Mouse (Mus musculus): ENCODE data around the gene Rbm4b. TPM values are rescaled to one million over a fixed set of nuclear protein-coding genes. Genes with fewer than 3 reads are reported as not detected.
"Not testable (repeated sequence)": the region's sequence is repeated elsewhere in the genome, so short reads cannot be mapped to it uniquely, and the experiment has no call there.

Rbm4b gene
- polyA plus RNA-seq, 1 experiment from 2014 or later: 136 TPM

DNA sequence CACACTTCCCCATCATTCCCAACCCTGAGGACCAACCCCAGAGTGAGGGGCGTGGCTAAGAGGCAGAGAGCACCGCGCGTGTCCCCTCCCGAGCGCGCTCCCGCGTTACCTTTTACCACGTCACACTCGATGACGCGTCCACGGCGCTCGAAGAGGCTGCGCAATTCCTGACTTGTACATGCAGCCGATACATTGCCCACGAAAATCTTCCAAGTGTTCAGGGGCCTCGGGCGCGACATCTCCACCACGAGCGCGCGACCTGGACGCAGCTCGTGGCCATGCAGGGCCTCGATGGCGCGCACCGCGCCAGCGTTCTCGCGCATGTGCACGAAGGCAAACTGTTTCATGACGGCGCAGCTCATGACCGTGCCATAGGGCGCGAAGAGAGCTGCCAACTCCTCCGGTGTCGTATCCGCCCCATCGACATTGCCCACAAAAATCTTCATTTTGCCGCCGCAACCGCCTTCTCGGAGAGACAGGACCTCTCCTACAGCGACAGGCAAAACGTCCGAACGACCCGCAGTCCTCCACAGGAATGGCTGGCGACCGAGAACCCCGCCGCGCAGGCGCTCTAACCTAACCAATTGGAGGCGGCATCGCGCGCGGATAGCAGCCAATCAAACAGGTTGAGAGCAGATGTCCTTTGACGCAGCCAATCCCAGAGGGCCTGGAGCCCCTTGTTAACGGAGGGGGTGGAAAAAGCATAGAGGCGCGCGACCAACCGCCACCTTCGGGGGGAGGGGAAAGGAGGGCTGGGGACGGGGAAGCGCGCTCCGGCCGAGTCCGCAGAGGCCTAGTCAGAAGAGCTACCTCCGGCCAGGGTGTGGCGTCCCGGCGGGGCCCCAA, 55.0 kb downstream of the Rbm4b start, which contains the start of the genes Gm21992 and Rbm14:
TSS of gene Gm21992 (minus strand) at position 550 of the 846 bp plus-strand sequence.
TSS of gene Rbm14 (minus strand) at position 572 of the 846 bp plus-strand sequence.
- Histone ChIP-seq H3K4me3 (replicated peaks; ENCODE audit: low read length) (peak within 1 kb of the TSS; percentile 79), H3K9ac (peak within 1 kb of the TSS; percentile 79), H3K27ac (peak within 1 kb of the TSS; percentile 91), H3K36me3 (replicated peaks; ENCODE audit: control insufficient read depth, insufficient read depth) (no peaks in the 10 kb centered on the region), H3K4me2 (replicated peaks) (peak within 1 kb of the TSS; percentile 93), H3K27me3 (ENCODE audit: control insufficient read depth, insufficient read depth, low read length) (no peaks in the 10 kb centered on the region), H3K4me1 (replicated peaks; ENCODE audit: control insufficient read depth, insufficient read depth, low read length) (peaks cover 28% of the 10 kb centered on the region), H3K9me3 (ENCODE audit: control insufficient read depth, low read length) (no peaks in the 10 kb centered on the region)
- under 1% methylated on average over 83 of the region's 83 CpGs for WGBS
- DNase-seq (ENCODE audit: low spot score) (peak; percentile 97), ATAC-seq (ENCODE audit: low FRiP score) (peak; percentile 98)

DNA sequence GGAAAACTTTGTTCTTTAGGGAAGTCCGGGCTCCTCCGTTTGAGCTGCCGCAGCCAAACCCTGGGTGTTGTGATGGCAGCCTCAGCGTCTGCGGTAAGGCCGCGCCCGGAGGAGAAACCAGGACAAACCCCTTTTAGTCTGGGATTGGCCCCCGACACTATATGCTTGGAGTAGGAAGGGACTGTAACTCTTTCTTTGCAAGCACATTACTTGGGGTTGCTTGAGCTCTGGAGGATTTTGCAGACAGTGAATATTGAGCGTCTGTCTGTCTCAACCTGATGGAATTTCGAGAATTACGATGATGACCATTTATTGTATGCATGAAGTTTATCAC, 55.6 kb downstream of the Rbm4b start:
- Histone ChIP-seq H3K36me3 (replicated peaks; ENCODE audit: control insufficient read depth, insufficient read depth) (no peaks in the 10 kb centered on the region), H3K27ac (peak overlapping the region; percentile 91), H3K27me3 (ENCODE audit: control insufficient read depth, insufficient read depth, low read length) (no peaks in the 10 kb centered on the region), H3K9ac (peak overlapping the region; percentile 79), H3K9me3 (ENCODE audit: control insufficient read depth, low read length) (no peaks in the 10 kb centered on the region), H3K4me2 (replicated peaks) (peak overlapping the region; percentile 93), H3K4me1 (replicated peaks; ENCODE audit: control insufficient read depth, insufficient read depth, low read length) (peaks cover 28% of the 10 kb centered on the region), H3K4me3 (replicated peaks; ENCODE audit: low read length) (peak overlapping the region; percentile 79)
- ATAC-seq (ENCODE audit: low FRiP score): peak; percentile 46; the same call in 1 of the 2 replicates
- DNase-seq (ENCODE audit: low spot score): no peak
- 5% methylated on average over 12 of the region's 12 CpGs for WGBS

DNA sequence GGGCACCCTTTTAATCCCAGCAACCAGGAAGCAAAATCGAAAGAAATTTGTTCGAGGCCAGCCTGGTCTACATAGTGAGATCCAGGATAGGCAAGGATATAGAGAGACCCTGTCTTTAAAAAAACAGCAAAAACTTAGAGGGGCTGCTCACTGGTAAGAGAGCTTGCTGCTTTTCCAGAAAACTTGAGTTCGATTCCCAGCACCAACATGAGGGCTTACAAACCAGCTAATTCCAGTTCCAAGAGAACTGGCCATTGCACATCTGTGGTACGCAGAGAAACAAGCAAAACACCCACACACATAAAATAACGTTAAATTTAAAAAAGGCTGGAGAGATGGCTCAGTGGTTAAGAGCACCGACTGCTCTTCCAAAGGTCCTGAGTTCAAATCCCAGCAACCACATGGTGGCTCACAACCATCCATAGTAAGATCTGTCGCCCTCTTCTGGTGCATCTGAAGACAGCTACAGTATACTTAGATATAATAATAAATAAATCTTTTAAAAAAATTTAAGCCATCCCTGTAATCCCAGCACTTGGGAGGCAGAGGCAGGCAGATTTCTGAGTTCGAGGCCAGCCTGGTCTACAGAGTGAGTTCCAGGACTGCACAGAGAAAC, 56.1 kb downstream of the Rbm4b start:
- peak overlapping the region; percentile 79 for H3K4me3 ChIP-seq (replicated peaks; ENCODE audit: low read length)
- H3K4me1 ChIP-seq (replicated peaks; ENCODE audit: control insufficient read depth, insufficient read depth, low read length): peaks cover 28% of the 10 kb centered on the region
- not testable (repeated sequence) for DNase-seq (ENCODE audit: low spot score); H3K9me3 ChIP-seq (ENCODE audit: control insufficient read depth, low read length); H3K27me3 ChIP-seq (ENCODE audit: control insufficient read depth, insufficient read depth, low read length); ATAC-seq (ENCODE audit: low FRiP score); H3K36me3 ChIP-seq (replicated peaks; ENCODE audit: control insufficient read depth, insufficient read depth)
- peak overlapping the region; percentile 79 for H3K9ac ChIP-seq
- H3K4me2 ChIP-seq (replicated peaks): peak overlapping the region; percentile 93
- H3K27ac ChIP-seq: peak overlapping the region; percentile 91; the same call in 1 of the 2 replicates
- 81% methylated on average over 8 of the region's 8 CpGs for WGBS

DNA sequence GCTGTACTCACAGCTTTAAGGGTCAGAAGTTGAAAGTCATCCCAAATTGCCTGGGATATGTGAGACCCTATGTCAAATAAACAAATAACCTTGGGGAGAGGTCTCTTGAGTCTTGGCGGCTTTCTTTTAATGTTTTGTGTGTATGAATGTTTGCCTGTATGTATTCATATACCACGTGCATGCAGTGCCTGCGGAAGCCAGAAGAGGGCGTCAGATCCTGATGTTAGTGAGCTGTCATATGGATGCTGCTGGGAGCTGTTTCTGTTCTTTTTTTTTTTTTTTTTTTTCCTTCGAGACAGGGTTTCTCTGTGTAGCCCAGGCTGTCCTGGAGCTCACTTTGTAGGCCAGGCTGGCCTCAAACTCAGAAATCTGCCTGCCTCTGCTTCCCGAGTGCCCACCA, 56.7 kb downstream of the Rbm4b start:
- no peaks in the 10 kb centered on the region for H3K9me3 ChIP-seq (ENCODE audit: control insufficient read depth, low read length)
- DNase-seq (ENCODE audit: low spot score) (no peak), ATAC-seq (ENCODE audit: low FRiP score) (no peak)
- peaks cover 26% of the 10 kb centered on the region for H3K4me1 ChIP-seq (replicated peaks; ENCODE audit: control insufficient read depth, insufficient read depth, low read length)
- no peak overlapping the region for H3K9ac ChIP-seq
- no peak overlapping the region for H3K27ac ChIP-seq
- H3K27me3 ChIP-seq (ENCODE audit: control insufficient read depth, insufficient read depth, low read length): no peaks in the 10 kb centered on the region
- H3K4me2 ChIP-seq (replicated peaks): no peak overlapping the region
- no peak overlapping the region for H3K4me3 ChIP-seq (replicated peaks; ENCODE audit: low read length)
- WGBS: 89% methylated on average over 6 of the region's 6 CpGs
- no peaks in the 10 kb centered on the region for H3K36me3 ChIP-seq (replicated peaks; ENCODE audit: control insufficient read depth, insufficient read depth)

Other genes starting within 250 kb of the Rbm4b start
- 27.5 and 31.3 TPM in 2 replicates for gene Pcx, start 246.0 kb upstream of the Rbm4b start, polyA plus RNA-seq (2014; fragmentation: Nextera tagmentation; extraction: Ambion mirVana)
- 17.9 and 18.9 TPM in 2 replicates for gene Lrfn4, start 140.8 kb upstream of the Rbm4b start, polyA plus RNA-seq (2014; fragmentation: Nextera tagmentation; extraction: Ambion mirVana)
- 47.0 and 53.3 TPM in 2 replicates for gene Rce1, start 130.9 kb upstream of the Rbm4b start, polyA plus RNA-seq (2014; fragmentation: Nextera tagmentation; extraction: Ambion mirVana)
- 5.4 and 6.3 TPM in 2 replicates for gene Gm960, start 57.8 kb upstream of the Rbm4b start, polyA plus RNA-seq (2014; fragmentation: Nextera tagmentation; extraction: Ambion mirVana)
- gene Sptbn2, start 45.3 kb upstream of the Rbm4b start, polyA plus RNA-seq (2014; fragmentation: Nextera tagmentation; extraction: Ambion mirVana): 38.3 and 38.4 TPM in 2 replicates
- gene Rbm4, start 37.4 kb downstream of the Rbm4b start, polyA plus RNA-seq (2014; fragmentation: Nextera tagmentation; extraction: Ambion mirVana): 78.9 and 82.7 TPM in 2 replicates
- gene Gm21992, start 55.1 kb downstream of the Rbm4b start, polyA plus RNA-seq (2014; fragmentation: Nextera tagmentation; extraction: Ambion mirVana): 8.6 and 10.5 TPM in 2 replicates
- 56.3 and 62.8 TPM in 2 replicates for gene Rbm14, start 55.1 kb downstream of the Rbm4b start, polyA plus RNA-seq (2014; fragmentation: Nextera tagmentation; extraction: Ambion mirVana)
- 31.9 and 41.4 TPM in 2 replicates for gene Ccs, start 82.8 kb downstream of the Rbm4b start, polyA plus RNA-seq (2014; fragmentation: Nextera tagmentation; extraction: Ambion mirVana)
- 0.71 and 0.81 TPM in 2 replicates for gene Ccdc87, start 82.9 kb downstream of the Rbm4b start, polyA plus RNA-seq (2014; fragmentation: Nextera tagmentation; extraction: Ambion mirVana)
- 68.8 and 74.4 TPM in 2 replicates for gene Ctsf, start 98.6 kb downstream of the Rbm4b start, polyA plus RNA-seq (2014; fragmentation: Nextera tagmentation; extraction: Ambion mirVana)
- gene Actn3, start 121.4 kb downstream of the Rbm4b start, polyA plus RNA-seq (2014; fragmentation: Nextera tagmentation; extraction: Ambion mirVana): 2.9 and 3.2 TPM in 2 replicates
- gene Zdhhc24, start 122.2 kb downstream of the Rbm4b start, polyA plus RNA-seq (2014; fragmentation: Nextera tagmentation; extraction: Ambion mirVana): 17.0 and 17.7 TPM in 2 replicates
- gene Bbs1, start 150.1 kb downstream of the Rbm4b start, polyA plus RNA-seq (2014; fragmentation: Nextera tagmentation; extraction: Ambion mirVana): 12.5 and 12.9 TPM in 2 replicates
- gene Dpp3, start 171.8 kb downstream of the Rbm4b start, polyA plus RNA-seq (2014; fragmentation: Nextera tagmentation; extraction: Ambion mirVana): 90.7 and 95.7 TPM in 2 replicates
- gene Peli3, start 186.6 kb downstream of the Rbm4b start, polyA plus RNA-seq (2014; fragmentation: Nextera tagmentation; extraction: Ambion mirVana): 9.5 and 11.6 TPM in 2 replicates
- gene Mrpl11, start 205.7 kb downstream of the Rbm4b start, polyA plus RNA-seq (2014; fragmentation: Nextera tagmentation; extraction: Ambion mirVana): 119 TPM in 2 replicates
- 0.23 and 0.31 TPM in 2 replicates for gene Npas4, start 233.8 kb downstream of the Rbm4b start, polyA plus RNA-seq (2014; fragmentation: Nextera tagmentation; extraction: Ambion mirVana)